Mouse (Mus musculus) hindbrain, postnatal 0 days (tissue): ENCODE results near the gene Atr. TPM values are rescaled to one million over a fixed set of nuclear protein-coding genes. Genes with fewer than 3 reads are reported as not detected.

ENCODE experiments used
- ATAC-seq: fragments of 200-750 bp; cut with Nextera tagmentation; 2 replicates; pipeline ENCODE4 v1.8.0; 2017; ENCODE audit warnings: mild to moderate bottlenecking, moderate TSS enrichment, moderate library complexity
- DNase-seq: peaks from one replicate; pipeline ENCODE4 v3.0.0-alpha.2; 2015; ENCODE audit warnings: low spot score
- H3K27ac ChIP-seq: fragments of 300-500 bp; sonication (generic); 2 replicates; pipeline ENCODE4 v1.5.1; 2014; ENCODE audit warnings: mild to moderate bottlenecking
- H3K27me3 ChIP-seq: fragments of 300-500 bp; sonication (generic); 2 replicates; pipeline ENCODE4 v1.6.1; 2014; ENCODE audit warnings: low read length, mixed read lengths; ENCODE audit not compliant: insufficient read depth
- H3K36me3 ChIP-seq: fragments of 300-500 bp; sonication (generic); 2 replicates; pipeline ENCODE4 v1.6.1; 2014; ENCODE audit warnings: low read length, mixed read lengths; ENCODE audit not compliant: insufficient read depth
- H3K4me1 ChIP-seq: fragments of 300-500 bp; sonication (generic); 2 replicates; pipeline ENCODE4 v1.6.1; 2014; ENCODE audit warnings: antibody characterized with exemption, low read length, mixed read lengths; ENCODE audit not compliant: insufficient read depth
- H3K4me2 ChIP-seq: fragments of 300-500 bp; sonication (generic); 2 replicates; pipeline ENCODE4 v1.6.1; 2014; ENCODE audit warnings: low read depth, mild to moderate bottlenecking, low read length, moderate library complexity, mixed read lengths
- H3K4me3 ChIP-seq: fragments of 300-500 bp; sonication (generic); 2 replicates; pipeline ENCODE4 v1.5.1; 2014; ENCODE audit warnings: low read length
- H3K9ac ChIP-seq: fragments of 300-500 bp; sonication (generic); replicated peaks from 2 replicates; pipeline ENCODE4 v1.6.1; 2014; ENCODE audit warnings: mild to moderate bottlenecking, low read length, moderate library complexity, mixed read lengths
- H3K9me3 ChIP-seq: fragments of 300-500 bp; sonication (generic); 2 replicates; pipeline ENCODE4 v1.6.1; 2016; ENCODE audit warnings: low read length, mixed read lengths
- CTCF ChIP-seq: IDR thresholded peaks from 2 replicates; pipeline ENCODE4 v1.5.1; 2016; ENCODE audit warnings: antibody characterized with exemption, control low read depth, low read depth
- WGBS: fragments of 180-500 bp; shearing (Covaris S2); extraction: QIAGEN DNeasy Blood & Tissue Kit; methylation state at CpG from one replicate; pipeline ENCODE4 v1.1.7; 2014; 5-methylcytosine and 5-hydroxymethylcytosine counted together
- polyA plus RNA-seq: library from polyadenylated mRNA; unstranded; fragments of >200 nt; fragmentation: Nextera tagmentation; extraction: Ambion mirVana; gene quantifications from 2 replicates; pipeline ENCODE4 v1.2.1, GENCODE M21; 2015
- total RNA-seq: library from RNA; depleted of rRNA; stranded (reverse); fragments of >200 nt; gene quantifications from 2 replicates; pipeline ENCODE4 v1.2.3, GENCODE M21; 2014

Gene Atr
- total and polyA plus RNA-seq, 2 experiments from 2014 or later = 7.6 to 13.9 TPM

GRCm38 (mm10) chr9:95882751-95883150, 25.4 kb downstream of the Atr start:
- H3K9me3 ChIP-seq = no peaks in the 10 kb centered on the region
- ATAC-seq = no peak
- H3K27me3 ChIP-seq = no peaks in the 10 kb centered on the region
- no peak overlapping the region for H3K4me2 ChIP-seq
- no peak for DNase-seq
- no peak overlapping the region for H3K4me3 ChIP-seq
- peaks cover 21% of the 10 kb centered on the region for H3K36me3 ChIP-seq
- no peak overlapping the region for H3K27ac ChIP-seq
- TF ChIP-seq CTCF = no peak
- no peak overlapping the region for H3K9ac ChIP-seq
- H3K4me1 ChIP-seq = no peaks in the 10 kb centered on the region
- 87% methylated on average over 2 of the region's 2 CpGs for whole genome bisulfite sequencing

GRCm38 (mm10) chr9:95897392-95897791, 40.0 kb downstream of the Atr start:
- Histone ChIP-seq H3K4me3 (no peak overlapping the region), H3K9me3 (no peaks in the 10 kb centered on the region), H3K9ac (no peak overlapping the region), H3K27me3 (no peaks in the 10 kb centered on the region), H3K36me3 (peaks cover 8% of the 10 kb centered on the region; the same call in 1 of the 2 replicates), H3K27ac (no peak overlapping the region), H3K4me2 (no peak overlapping the region), H3K4me1 (no peaks in the 10 kb centered on the region)
- ATAC-seq (no peak), DNase-seq (no peak)
- WGBS = 70% methylated on average over 5 of the region's 5 CpGs
- TF ChIP-seq CTCF = no peak

GRCm38 (mm10) chr9:95932855-95933254, 75.5 kb downstream of the Atr start:
- Histone ChIP-seq H3K4me1 (no peaks in the 10 kb centered on the region), H3K4me2 (no peak overlapping the region), H3K9me3 (no peaks in the 10 kb centered on the region), H3K4me3 (no peak overlapping the region), H3K27me3 (no peaks in the 10 kb centered on the region), H3K36me3 (0 out of 2 replicates have a peak, but pooled peaks cover 4% of the 10 kb centered on the region), H3K27ac (no peak overlapping the region), H3K9ac (no peak overlapping the region)
- ATAC-seq (no peak), DNase-seq (no peak)
- TF ChIP-seq CTCF = no peak

- Histone ChIP-seq H3K9ac (no peak overlapping the region), H3K36me3 (no peaks in the 10 kb centered on the region; the same call in 1 of the 2 replicates), H3K27ac (no peak overlapping the region), H3K4me1 (peaks cover 4% of the 10 kb centered on the region; the same call in 1 of the 2 replicates), H3K4me2 (peak overlapping the region; percentile 72), H3K27me3 (no peaks in the 10 kb centered on the region), H3K9me3 (no peaks in the 10 kb centered on the region), H3K4me3 (no peak overlapping the region)
- 74% methylated on average over 4 of the region's 4 CpGs for WGBS
- DNase-seq (no peak), ATAC-seq (no peak)
- TF ChIP-seq CTCF = no peak
Measured at GRCm38 (mm10) chr9:95953658-95954057, 96.3 kb downstream of the Atr start.

GRCm38 (mm10) chr9:95954226-95954584, 96.8 kb downstream of the Atr start:
- 0 out of 2 replicates have a peak, but pooled peaks have one; percentile 23 for TF ChIP-seq CTCF
- Histone ChIP-seq H3K9ac (peak overlapping the region; percentile 98), H3K4me3 (peak overlapping the region; percentile 96), H3K36me3 (no peaks in the 10 kb centered on the region; the same call in 1 of the 2 replicates), H3K27ac (peak overlapping the region; percentile 94), H3K4me1 (peaks cover 4% of the 10 kb centered on the region; the same call in 1 of the 2 replicates), H3K4me2 (peak overlapping the region; percentile 72), H3K9me3 (no peaks in the 10 kb centered on the region), H3K27me3 (no peaks in the 10 kb centered on the region)
- DNase-seq (peak; percentile 77), ATAC-seq (peak; percentile 85)
- WGBS = 0% methylated on average over 7 of the region's 7 CpGs

GRCm38 (mm10) chr9:95954585-95955461, 97.4 kb downstream of the Atr start, which contains the start of gene Xrn1:
TSS of gene Xrn1 (plus strand) at chr9:95954760.
- H3K36me3 ChIP-seq = no peaks in the 10 kb centered on the region; the same call in 1 of the 2 replicates
- DNase-seq = peak; percentile 96
- H3K27me3 ChIP-seq = no peaks in the 10 kb centered on the region
- H3K9ac ChIP-seq = peak within 1 kb of the TSS; percentile 98
- under 1% methylated on average over 57 of the region's 57 CpGs for WGBS
- peaks cover 4% of the 10 kb centered on the region; the same call in 1 of the 2 replicates for H3K4me1 ChIP-seq
- ATAC-seq = peak; percentile 99
- no peak for TF ChIP-seq CTCF
- H3K4me2 ChIP-seq = peak within 1 kb of the TSS; percentile 72
- H3K27ac ChIP-seq = peak within 1 kb of the TSS; percentile 94
- H3K9me3 ChIP-seq = no peaks in the 10 kb centered on the region
- H3K4me3 ChIP-seq = peak within 1 kb of the TSS; percentile 96
